Mouse (Mus musculus): ENCODE data around the gene Bloc1s5. TPM values are rescaled to one million over a fixed set of nuclear protein-coding genes. Genes with fewer than 3 reads are reported as not detected.

Gene Bloc1s5
- polyA plus RNA-seq, 1 experiment from 2014 or later = 10.2 TPM

DNA sequence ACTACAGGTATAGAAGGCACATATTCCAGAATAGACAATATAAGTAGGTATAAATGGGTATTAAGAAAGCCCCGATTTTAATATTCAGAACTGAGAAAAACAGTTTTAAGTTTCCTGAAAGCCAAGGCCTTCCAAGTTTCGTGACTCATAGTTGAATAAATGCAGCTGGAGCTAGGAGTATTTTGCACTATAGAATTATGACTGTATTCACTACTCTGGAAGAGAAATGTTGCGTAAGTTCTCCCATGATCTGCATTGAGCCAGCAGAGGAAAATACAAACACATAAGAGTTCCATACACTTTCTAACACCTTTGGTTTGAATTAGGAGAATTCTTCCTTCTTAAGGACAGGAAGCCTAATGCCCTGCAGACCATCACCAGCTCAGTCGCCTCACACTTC, 15.4 kb upstream of the Bloc1s5 start:
- Histone ChIP-seq H3K4me2 (ENCODE audit: low read depth, low read length) (no peak overlapping the region), H3K4me1 (ENCODE audit: control insufficient read depth, low read depth, low read length) (no peaks in the 10 kb centered on the region), H3K36me3 (ENCODE audit: control insufficient read depth, insufficient read depth) (peaks cover 74% of the 10 kb centered on the region), H3K27me3 (ENCODE audit: control insufficient read depth, insufficient read depth, low read depth, low read length) (no peaks in the 10 kb centered on the region), H3K4me3 (ENCODE audit: low read depth, low read length) (no peak overlapping the region), H3K9me3 (replicated peaks; ENCODE audit: control insufficient read depth, low read length) (no peaks in the 10 kb centered on the region), H3K9ac (ENCODE audit: low read depth, low read length) (no peak overlapping the region), H3K27ac (ENCODE audit: low read length) (no peak overlapping the region)
- WGBS (ENCODE audit: insufficient replicate concordance) = 83% methylated on average over 4 of the region's 4 CpGs
- no peak for ATAC-seq (ENCODE audit: low read depth)

DNA sequence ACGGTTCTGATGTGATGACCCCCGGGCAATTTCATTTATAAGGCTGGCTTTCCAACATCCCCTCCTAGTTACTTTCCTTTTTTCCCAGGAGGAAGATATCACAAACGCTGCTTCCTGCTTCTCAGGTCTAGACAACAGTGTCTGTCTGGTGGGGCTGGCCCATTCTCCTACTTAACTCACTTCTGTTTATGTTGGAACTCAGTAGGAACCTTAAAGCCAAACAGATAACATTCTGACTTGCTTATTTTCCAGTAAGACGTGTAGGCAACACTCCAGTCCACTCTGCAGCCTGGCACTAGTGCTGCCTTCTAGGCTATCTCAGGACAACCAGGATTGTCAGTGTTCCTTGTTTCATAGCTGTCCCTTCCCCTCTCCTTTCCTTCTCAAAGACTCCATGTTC, 14.2 kb upstream of the Bloc1s5 start:
- peaks cover 74% of the 10 kb centered on the region for H3K36me3 ChIP-seq (ENCODE audit: control insufficient read depth, insufficient read depth)
- H3K4me3 ChIP-seq (ENCODE audit: low read depth, low read length) = no peak overlapping the region
- WGBS (ENCODE audit: insufficient replicate concordance) = 71% methylated on average over 4 of the region's 4 CpGs
- no peak overlapping the region for H3K27ac ChIP-seq (ENCODE audit: low read length)
- no peak overlapping the region for H3K4me2 ChIP-seq (ENCODE audit: low read depth, low read length)
- H3K9ac ChIP-seq (ENCODE audit: low read depth, low read length) = no peak overlapping the region
- H3K4me1 ChIP-seq (ENCODE audit: control insufficient read depth, low read depth, low read length) = no peaks in the 10 kb centered on the region
- no peak for ATAC-seq (ENCODE audit: low read depth)
- no peaks in the 10 kb centered on the region for H3K27me3 ChIP-seq (ENCODE audit: control insufficient read depth, insufficient read depth, low read depth, low read length)
- H3K9me3 ChIP-seq (replicated peaks; ENCODE audit: control insufficient read depth, low read length) = no peaks in the 10 kb centered on the region

DNA sequence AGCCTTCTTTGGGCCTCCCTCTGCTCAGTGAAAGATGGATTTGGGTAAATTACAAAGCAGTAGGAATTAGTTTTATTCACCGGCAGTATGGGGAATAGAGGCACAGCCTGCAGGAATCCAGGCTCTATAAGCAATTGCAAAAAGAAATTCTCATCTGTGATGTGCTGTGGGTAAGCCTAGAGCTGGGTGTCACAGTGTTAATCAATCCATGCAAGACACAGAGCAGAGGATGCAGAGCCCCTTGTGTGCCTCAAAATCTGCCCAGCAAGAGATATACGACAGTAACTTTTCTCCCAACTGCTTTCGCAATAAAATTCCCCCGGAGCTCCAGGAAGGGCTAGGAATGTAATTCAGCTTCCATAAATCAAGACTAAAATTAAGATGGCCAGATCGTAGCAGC, 6.5 kb upstream of the Bloc1s5 start:
- ATAC-seq (ENCODE audit: low read depth) = no peak
- Histone ChIP-seq H3K4me2 (ENCODE audit: low read depth, low read length) (no peak overlapping the region), H3K36me3 (ENCODE audit: control insufficient read depth, insufficient read depth) (peaks cover 22% of the 10 kb centered on the region), H3K27me3 (ENCODE audit: control insufficient read depth, insufficient read depth, low read depth, low read length) (no peaks in the 10 kb centered on the region), H3K4me1 (ENCODE audit: control insufficient read depth, low read depth, low read length) (no peaks in the 10 kb centered on the region), H3K9ac (ENCODE audit: low read depth, low read length) (no peak overlapping the region), H3K27ac (ENCODE audit: low read length) (no peak overlapping the region), H3K9me3 (replicated peaks; ENCODE audit: control insufficient read depth, low read length) (no peaks in the 10 kb centered on the region), H3K4me3 (ENCODE audit: low read depth, low read length) (no peak overlapping the region)
- 86% methylated on average over 5 of the region's 5 CpGs for WGBS (ENCODE audit: insufficient replicate concordance)

DNA sequence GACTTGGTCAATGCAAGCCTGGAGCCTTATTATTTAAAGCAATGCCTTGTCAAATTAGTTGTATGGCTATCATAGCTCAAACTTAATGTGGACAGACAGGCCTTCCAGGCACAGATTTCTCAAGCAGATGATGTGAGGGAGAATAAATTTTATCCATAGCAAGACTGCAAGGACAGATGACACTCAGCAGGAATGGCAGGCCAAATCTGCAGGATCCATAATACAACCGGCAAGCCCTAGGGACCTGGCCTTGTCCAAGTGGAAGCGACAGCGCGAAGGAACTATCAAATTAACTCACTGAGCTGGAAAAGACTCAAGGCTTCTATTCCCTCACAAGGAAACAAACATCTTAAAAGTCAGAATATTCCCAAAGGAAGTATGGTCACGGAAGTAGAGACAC, 6.1 kb upstream of the Bloc1s5 start:
- Histone ChIP-seq H3K36me3 (ENCODE audit: control insufficient read depth, insufficient read depth) (peaks cover 22% of the 10 kb centered on the region), H3K4me2 (ENCODE audit: low read depth, low read length) (no peak overlapping the region), H3K9me3 (replicated peaks; ENCODE audit: control insufficient read depth, low read length) (no peaks in the 10 kb centered on the region), H3K9ac (ENCODE audit: low read depth, low read length) (no peak overlapping the region), H3K27me3 (ENCODE audit: control insufficient read depth, insufficient read depth, low read depth, low read length) (no peaks in the 10 kb centered on the region), H3K4me1 (ENCODE audit: control insufficient read depth, low read depth, low read length) (no peaks in the 10 kb centered on the region), H3K4me3 (ENCODE audit: low read depth, low read length) (no peak overlapping the region), H3K27ac (ENCODE audit: low read length) (no peak overlapping the region)
- whole genome bisulfite sequencing (ENCODE audit: insufficient replicate concordance) = 87% methylated on average over 5 of the region's 5 CpGs
- no peak for ATAC-seq (ENCODE audit: low read depth)

DNA sequence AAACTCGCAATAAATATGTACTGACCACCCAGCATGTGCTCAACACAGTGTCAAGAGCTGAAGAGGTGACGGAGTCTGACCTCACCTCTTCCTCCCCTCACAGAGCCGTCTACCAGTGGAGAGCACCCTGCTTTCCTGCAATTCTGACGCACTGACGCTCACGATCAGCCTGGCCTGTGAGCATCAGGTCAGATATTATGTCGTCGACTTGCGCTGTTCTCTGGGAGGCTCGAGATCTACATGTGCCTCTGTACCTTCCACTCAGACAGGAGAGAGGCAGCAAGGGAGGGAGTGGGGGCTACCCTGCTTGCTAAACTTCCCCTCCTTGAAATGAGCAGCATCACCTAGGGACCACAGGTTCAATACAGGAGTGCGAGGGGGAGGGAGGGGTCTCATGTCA, 3.8 kb upstream of the Bloc1s5 start:
- no peak overlapping the region for H3K27ac ChIP-seq (ENCODE audit: low read length)
- WGBS (ENCODE audit: insufficient replicate concordance) = 66% methylated on average over 11 of the region's 11 CpGs

DNA sequence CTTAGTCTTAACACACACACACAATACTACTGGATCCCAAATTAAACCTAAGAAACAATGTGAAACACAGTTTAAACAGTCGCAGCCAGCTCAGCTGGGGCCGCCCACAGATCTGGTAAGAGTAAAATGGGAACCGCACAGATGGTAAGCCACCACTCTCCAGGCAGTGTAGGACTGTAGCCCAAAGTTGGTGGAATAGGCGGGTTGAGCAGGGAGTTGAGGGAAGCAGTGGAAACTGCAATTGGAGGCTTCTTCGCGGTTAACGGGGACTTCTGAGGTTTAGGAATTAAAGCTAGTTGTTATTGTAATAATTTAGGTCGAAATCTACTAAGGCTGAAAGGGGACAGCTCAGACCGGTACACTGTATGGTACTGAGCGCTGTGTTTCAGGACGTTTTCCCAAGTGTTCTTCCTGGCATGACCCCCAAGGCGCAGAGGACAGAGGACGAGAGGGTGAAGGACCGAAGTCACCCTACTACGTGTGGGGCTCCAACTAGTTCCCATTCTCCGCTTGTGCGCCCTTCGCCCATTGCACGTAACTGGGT, 581 bp downstream of the Bloc1s5 start:
- under 1% methylated on average over 19 of the region's 19 CpGs for WGBS (ENCODE audit: insufficient replicate concordance)
- peak overlapping the region; percentile 83 for H3K4me3 ChIP-seq (ENCODE audit: low read depth, low read length)
- H3K4me2 ChIP-seq (ENCODE audit: low read depth, low read length) = peak overlapping the region; percentile 86
- peak overlapping the region; percentile 87 for H3K9ac ChIP-seq (ENCODE audit: low read depth, low read length)
- H3K36me3 ChIP-seq (ENCODE audit: control insufficient read depth, insufficient read depth) = peaks cover 6% of the 10 kb centered on the region; the same call in 1 of the 2 replicates
- H3K27ac ChIP-seq (ENCODE audit: low read length) = peak overlapping the region; percentile 97
- H3K4me1 ChIP-seq (ENCODE audit: control insufficient read depth, low read depth, low read length) = peaks cover 28% of the 10 kb centered on the region
- ATAC-seq (ENCODE audit: low read depth) = peak; percentile 33
- H3K9me3 ChIP-seq (replicated peaks; ENCODE audit: control insufficient read depth, low read length) = no peaks in the 10 kb centered on the region
- H3K27me3 ChIP-seq (ENCODE audit: control insufficient read depth, insufficient read depth, low read depth, low read length) = no peaks in the 10 kb centered on the region

More for the DNA sequence above, 3.8 kb upstream of the Bloc1s5 start:
- H3K9ac ChIP-seq (ENCODE audit: low read depth, low read length) = no peak overlapping the region
- no peaks in the 10 kb centered on the region for H3K27me3 ChIP-seq (ENCODE audit: control insufficient read depth, insufficient read depth, low read depth, low read length)
- peaks cover 12% of the 10 kb centered on the region for H3K4me1 ChIP-seq (ENCODE audit: control insufficient read depth, low read depth, low read length)
- H3K4me3 ChIP-seq (ENCODE audit: low read depth, low read length) = no peak overlapping the region
- no peaks in the 10 kb centered on the region for H3K9me3 ChIP-seq (replicated peaks; ENCODE audit: control insufficient read depth, low read length)
- no peak overlapping the region for H3K4me2 ChIP-seq (ENCODE audit: low read depth, low read length)
- H3K36me3 ChIP-seq (ENCODE audit: control insufficient read depth, insufficient read depth) = peaks cover 4% of the 10 kb centered on the region
- no peak for ATAC-seq (ENCODE audit: low read depth)

DNA sequence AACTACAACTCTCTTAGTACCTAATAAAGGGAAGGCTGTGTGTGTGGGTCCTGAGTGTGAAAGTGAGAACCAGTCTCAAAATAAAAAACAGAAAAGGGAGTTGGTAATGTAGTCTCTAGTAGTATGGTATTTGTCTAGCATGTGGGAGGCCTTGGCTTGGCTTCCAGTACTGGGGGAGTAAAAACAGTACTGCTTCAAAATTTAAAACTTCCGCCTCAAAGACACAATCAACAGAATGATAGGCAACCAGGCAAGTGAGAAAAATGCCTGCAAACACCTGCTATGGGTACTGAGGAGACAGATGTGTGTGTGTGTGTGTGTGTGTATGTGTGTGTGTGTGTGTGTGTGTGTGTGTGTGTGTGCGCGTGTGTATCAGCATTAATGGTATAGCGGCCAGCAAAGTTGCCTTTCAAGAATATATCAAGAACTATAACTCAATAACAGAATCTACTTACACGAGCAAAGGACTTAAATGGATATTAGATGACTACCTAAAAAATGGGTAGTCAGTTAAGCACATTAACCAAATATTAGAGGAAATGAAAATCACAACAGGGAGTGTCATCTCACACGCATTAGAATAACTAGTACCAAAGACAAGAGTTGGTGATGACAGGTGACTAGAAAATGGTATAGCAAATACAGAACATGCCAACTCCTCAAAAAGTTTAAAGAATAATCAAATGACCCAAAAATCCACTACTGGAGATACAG, 1.5 kb downstream of the Bloc1s5 start:
- Histone ChIP-seq H3K4me1 (ENCODE audit: control insufficient read depth, low read depth, low read length) (peaks cover 28% of the 10 kb centered on the region), H3K27me3 (ENCODE audit: control insufficient read depth, insufficient read depth, low read depth, low read length) (no peaks in the 10 kb centered on the region), H3K9ac (ENCODE audit: low read depth, low read length) (peak overlapping the region; percentile 87), H3K4me3 (ENCODE audit: low read depth, low read length) (peak overlapping the region; percentile 83), H3K27ac (ENCODE audit: low read length) (peak overlapping the region; percentile 97), H3K4me2 (ENCODE audit: low read depth, low read length) (peak overlapping the region; percentile 86), H3K36me3 (ENCODE audit: control insufficient read depth, insufficient read depth) (peaks cover 6% of the 10 kb centered on the region; the same call in 1 of the 2 replicates), H3K9me3 (replicated peaks; ENCODE audit: control insufficient read depth, low read length) (no peaks in the 10 kb centered on the region)
- ATAC-seq (ENCODE audit: low read depth) = no peak
- WGBS (ENCODE audit: insufficient replicate concordance) = 63% methylated on average over 6 of the region's 6 CpGs

DNA sequence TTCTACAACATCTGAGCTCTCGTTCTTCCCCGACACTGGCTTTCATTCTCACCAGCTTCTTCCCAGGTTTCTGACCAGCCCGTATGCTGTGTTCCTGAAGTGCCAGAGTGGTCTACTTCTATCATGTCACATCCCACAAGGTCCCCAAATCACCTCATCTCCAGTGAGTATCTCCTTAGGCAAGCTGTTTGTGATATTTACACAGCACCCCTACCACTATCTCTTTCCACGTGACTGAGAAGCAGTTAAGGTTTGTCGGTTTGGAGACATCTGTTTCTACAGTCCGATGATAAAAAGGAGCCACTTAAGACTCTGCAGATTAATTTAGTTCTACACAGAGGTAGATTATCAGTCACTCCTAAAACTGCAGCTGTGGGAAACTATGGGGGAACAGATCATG, 2.4 kb downstream of the Bloc1s5 start:
- H3K9ac ChIP-seq (ENCODE audit: low read depth, low read length) = peak overlapping the region; percentile 50
- peak overlapping the region; percentile 88 for H3K27ac ChIP-seq (ENCODE audit: low read length)
- H3K4me3 ChIP-seq (ENCODE audit: low read depth, low read length) = no peak overlapping the region; the same call in 1 of the 2 replicates
- peak; percentile 57 for ATAC-seq (ENCODE audit: low read depth)
- peaks cover 6% of the 10 kb centered on the region; the same call in 1 of the 2 replicates for H3K36me3 ChIP-seq (ENCODE audit: control insufficient read depth, insufficient read depth)
- H3K4me2 ChIP-seq (ENCODE audit: low read depth, low read length) = peak overlapping the region; percentile 49
- H3K4me1 ChIP-seq (ENCODE audit: control insufficient read depth, low read depth, low read length) = peaks cover 28% of the 10 kb centered on the region
- no peaks in the 10 kb centered on the region for H3K27me3 ChIP-seq (ENCODE audit: control insufficient read depth, insufficient read depth, low read depth, low read length)
- 23% methylated on average over 6 of the region's 6 CpGs for WGBS (ENCODE audit: insufficient replicate concordance)
- no peaks in the 10 kb centered on the region for H3K9me3 ChIP-seq (replicated peaks; ENCODE audit: control insufficient read depth, low read length)

DNA sequence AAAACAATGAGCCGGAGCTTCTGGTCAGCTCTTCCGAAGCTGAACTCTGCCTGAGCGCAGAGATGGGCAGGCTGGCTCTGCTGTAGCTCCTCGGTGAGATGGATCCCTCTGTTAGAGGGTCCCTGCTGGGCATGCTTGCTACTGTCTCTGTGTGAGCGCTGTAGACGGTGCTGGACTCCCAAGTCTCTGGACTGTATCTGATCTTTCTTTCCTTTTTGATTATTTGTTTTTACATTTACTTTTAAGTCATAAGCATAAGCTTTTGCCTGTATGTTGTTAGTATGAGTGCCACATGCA, 8.7 kb downstream of the Bloc1s5 start:
- ATAC-seq (ENCODE audit: low read depth) = no peak
- H3K36me3 ChIP-seq (ENCODE audit: control insufficient read depth, insufficient read depth) = peaks cover 6% of the 10 kb centered on the region; the same call in 1 of the 2 replicates
- 47% methylated on average over 6 of the region's 6 CpGs for WGBS (ENCODE audit: insufficient replicate concordance)
- no peak overlapping the region for H3K4me3 ChIP-seq (ENCODE audit: low read depth, low read length)
- H3K9me3 ChIP-seq (replicated peaks; ENCODE audit: control insufficient read depth, low read length) = no peaks in the 10 kb centered on the region
- no peaks in the 10 kb centered on the region for H3K27me3 ChIP-seq (ENCODE audit: control insufficient read depth, insufficient read depth, low read depth, low read length)
- H3K27ac ChIP-seq (ENCODE audit: low read length) = no peak overlapping the region
- no peak overlapping the region for H3K9ac ChIP-seq (ENCODE audit: low read depth, low read length)
- H3K4me1 ChIP-seq (ENCODE audit: control insufficient read depth, low read depth, low read length) = peaks cover 2% of the 10 kb centered on the region; the same call in 1 of the 2 replicates
- no peak overlapping the region for H3K4me2 ChIP-seq (ENCODE audit: low read depth, low read length)

All from liver, embryonic 16.5 days (tissue).